Mouse (Mus musculus): ENCODE data around the gene Pcsk2. TPM values are rescaled to one million over a fixed set of nuclear protein-coding genes. Genes with fewer than 3 reads are reported as not detected.

The Pcsk2 gene
- polyA plus RNA-seq, 1 experiment from 2014 or later, result 0.07 TPM

DNA sequence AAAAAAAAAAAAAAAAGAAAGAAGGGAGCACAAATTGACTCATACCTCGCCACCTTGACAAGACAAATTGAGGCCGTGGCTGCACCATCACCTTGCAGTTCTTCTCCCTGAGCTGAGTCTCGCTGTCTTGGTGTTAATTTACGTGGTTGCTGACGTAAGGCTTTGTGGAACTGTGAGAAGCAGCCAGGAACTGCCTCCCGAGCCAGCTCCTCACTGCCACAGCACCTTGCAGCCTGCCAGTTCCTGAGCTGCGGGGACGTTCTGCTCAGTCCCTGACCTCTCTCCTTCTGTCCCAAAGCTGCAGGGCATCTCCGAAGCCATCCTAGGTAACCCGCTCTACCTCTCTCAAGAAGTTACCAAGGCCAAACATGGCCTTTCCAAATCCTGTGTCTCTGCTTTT is 186.5 kb downstream of the Pcsk2 start:
- Histone ChIP-seq H3K36me3 (ENCODE audit: insufficient read depth, low read length) (no peaks in the 10 kb centered on the region), H3K9me3 (ENCODE audit: low read length) (no peaks in the 10 kb centered on the region), H3K4me1 (ENCODE audit: insufficient read depth, low read depth, low read length) (no peaks in the 10 kb centered on the region), H3K27me3 (replicated peaks; ENCODE audit: insufficient read depth, low read length) (no peaks in the 10 kb centered on the region), H3K27ac (ENCODE audit: low read length) (no peak overlapping the region), H3K4me2 (replicated peaks; ENCODE audit: low read depth, low read length) (no peak overlapping the region), H3K9ac (replicated peaks; ENCODE audit: low read depth) (no peak overlapping the region), H3K4me3 (ENCODE audit: low read depth, low read length) (no peak overlapping the region)
- 77% methylated on average over 10 of the region's 10 CpGs for WGBS
- ATAC-seq (no peak), DNase-seq (ENCODE audit: low spot score) (no peak)
- TF ChIP-seq EP300 (IDR thresholded peaks at IDR 0.05), result no peak
- no peak for TF ChIP-seq CTCF (IDR thresholded peaks at IDR 0.05)

DNA sequence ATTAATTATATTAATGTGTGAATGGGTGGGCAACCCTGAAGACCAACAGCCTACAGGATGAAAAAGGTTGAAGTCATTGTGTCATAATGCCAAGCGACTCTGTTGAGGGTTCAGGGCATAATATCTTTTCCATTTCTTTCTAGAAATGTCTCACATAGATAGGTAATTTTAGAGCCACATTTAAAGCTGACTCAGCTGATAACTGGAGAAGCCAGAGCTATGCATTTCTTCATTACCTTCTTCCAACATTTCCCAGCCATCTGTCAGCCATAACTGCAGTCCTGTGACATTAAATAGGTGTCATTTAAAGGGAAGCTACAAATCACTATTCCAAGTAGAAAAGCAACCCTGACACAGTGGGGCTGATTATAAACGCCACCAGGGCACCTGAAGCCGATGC is 189.5 kb downstream of the Pcsk2 start:
- no peak overlapping the region for H3K4me3 ChIP-seq (ENCODE audit: low read depth, low read length)
- ATAC-seq (no peak), DNase-seq (ENCODE audit: low spot score) (no peak)
- H3K9ac ChIP-seq (replicated peaks; ENCODE audit: low read depth), result no peak overlapping the region
- no peaks in the 10 kb centered on the region for H3K36me3 ChIP-seq (ENCODE audit: insufficient read depth, low read length)
- no peak overlapping the region for H3K4me2 ChIP-seq (replicated peaks; ENCODE audit: low read depth, low read length)
- no peaks in the 10 kb centered on the region for H3K4me1 ChIP-seq (ENCODE audit: insufficient read depth, low read depth, low read length)
- no peaks in the 10 kb centered on the region for H3K27me3 ChIP-seq (replicated peaks; ENCODE audit: insufficient read depth, low read length)
- no peak for TF ChIP-seq CTCF (IDR thresholded peaks at IDR 0.05)
- TF ChIP-seq EP300 (IDR thresholded peaks at IDR 0.05), result no peak
- H3K27ac ChIP-seq (ENCODE audit: low read length), result no peak overlapping the region
- 66% methylated on average over 3 of the region's 3 CpGs for WGBS
- H3K9me3 ChIP-seq (ENCODE audit: low read length), result no peaks in the 10 kb centered on the region

DNA sequence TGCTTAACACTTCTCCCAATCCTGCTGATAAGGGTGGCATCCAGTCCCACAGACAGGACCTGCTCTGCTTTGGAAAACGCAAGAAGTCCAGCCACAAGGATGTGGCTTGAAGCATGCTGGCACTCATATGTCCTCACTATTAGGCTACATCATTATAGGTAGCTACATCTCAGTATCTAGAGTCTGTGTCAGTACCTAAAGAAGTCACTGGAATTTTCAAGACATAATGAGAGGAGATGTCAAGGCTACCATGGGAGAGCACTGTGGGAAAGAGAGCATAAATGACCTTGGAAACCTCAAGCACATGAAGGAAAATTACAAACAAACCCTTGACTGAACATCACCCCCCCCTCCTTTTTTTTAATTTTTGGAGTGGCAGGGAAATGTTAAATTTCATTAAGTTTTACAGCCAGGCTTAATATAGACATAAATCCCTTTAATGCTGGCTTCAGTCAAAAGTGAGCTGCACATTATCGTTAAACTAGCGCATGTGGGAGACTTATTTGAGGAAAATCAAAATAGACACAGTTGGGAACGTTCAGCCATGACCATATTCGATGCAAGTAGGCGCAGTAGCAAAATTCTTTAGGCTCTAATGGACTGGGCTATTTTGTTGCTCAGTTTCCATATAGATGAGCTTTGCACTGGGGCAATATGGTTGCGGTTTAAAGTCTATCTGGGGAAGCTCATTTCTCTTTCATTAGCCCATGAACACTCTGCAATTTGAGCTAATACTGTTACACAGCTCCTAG is 193.7 kb downstream of the Pcsk2 start:
- Histone ChIP-seq H3K27me3 (replicated peaks; ENCODE audit: insufficient read depth, low read length) (no peaks in the 10 kb centered on the region), H3K4me3 (ENCODE audit: low read depth, low read length) (no peak overlapping the region), H3K9ac (replicated peaks; ENCODE audit: low read depth) (no peak overlapping the region), H3K4me1 (ENCODE audit: insufficient read depth, low read depth, low read length) (no peaks in the 10 kb centered on the region), H3K9me3 (ENCODE audit: low read length) (no peaks in the 10 kb centered on the region), H3K4me2 (replicated peaks; ENCODE audit: low read depth, low read length) (no peak overlapping the region), H3K36me3 (ENCODE audit: insufficient read depth, low read length) (no peaks in the 10 kb centered on the region), H3K27ac (ENCODE audit: low read length) (no peak overlapping the region)
- 81% methylated on average over 7 of the region's 7 CpGs for WGBS
- TF ChIP-seq CTCF (IDR thresholded peaks at IDR 0.05), result no peak
- no peak for TF ChIP-seq EP300 (IDR thresholded peaks at IDR 0.05)
- DNase-seq (ENCODE audit: low spot score), result no peak
- no peak for ATAC-seq

DNA sequence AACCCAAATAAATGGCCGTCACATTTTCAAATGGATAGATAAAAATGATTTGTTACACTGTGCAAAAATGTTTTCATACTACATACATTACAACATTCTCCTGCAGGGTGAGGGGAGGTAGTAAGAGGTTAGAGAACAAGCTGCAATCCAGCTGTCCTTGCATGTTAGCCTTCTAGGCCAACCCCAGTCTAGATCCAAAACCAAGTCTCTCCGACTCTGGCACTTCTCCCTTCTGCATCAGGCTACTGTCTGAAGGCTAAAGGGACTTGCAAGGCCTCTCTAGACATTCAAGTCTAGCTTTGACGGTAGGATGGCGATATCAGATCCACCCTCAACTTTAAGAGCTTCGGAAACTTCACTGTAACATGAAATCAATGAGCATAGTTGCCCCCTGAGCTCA is 196.5 kb downstream of the Pcsk2 start:
- DNase-seq (ENCODE audit: low spot score), result no peak
- Histone ChIP-seq H3K4me1 (ENCODE audit: insufficient read depth, low read depth, low read length) (no peaks in the 10 kb centered on the region), H3K4me3 (ENCODE audit: low read depth, low read length) (no peak overlapping the region), H3K4me2 (replicated peaks; ENCODE audit: low read depth, low read length) (no peak overlapping the region), H3K27ac (ENCODE audit: low read length) (no peak overlapping the region), H3K9ac (replicated peaks; ENCODE audit: low read depth) (no peak overlapping the region), H3K36me3 (ENCODE audit: insufficient read depth, low read length) (no peaks in the 10 kb centered on the region), H3K9me3 (ENCODE audit: low read length) (no peaks in the 10 kb centered on the region), H3K27me3 (replicated peaks; ENCODE audit: insufficient read depth, low read length) (no peaks in the 10 kb centered on the region)
- ATAC-seq, result no peak
- TF ChIP-seq CTCF (IDR thresholded peaks at IDR 0.05) (no peak), EP300 (IDR thresholded peaks at IDR 0.05) (no peak)
- WGBS, result 77% methylated on average over 5 of the region's 5 CpGs

DNA sequence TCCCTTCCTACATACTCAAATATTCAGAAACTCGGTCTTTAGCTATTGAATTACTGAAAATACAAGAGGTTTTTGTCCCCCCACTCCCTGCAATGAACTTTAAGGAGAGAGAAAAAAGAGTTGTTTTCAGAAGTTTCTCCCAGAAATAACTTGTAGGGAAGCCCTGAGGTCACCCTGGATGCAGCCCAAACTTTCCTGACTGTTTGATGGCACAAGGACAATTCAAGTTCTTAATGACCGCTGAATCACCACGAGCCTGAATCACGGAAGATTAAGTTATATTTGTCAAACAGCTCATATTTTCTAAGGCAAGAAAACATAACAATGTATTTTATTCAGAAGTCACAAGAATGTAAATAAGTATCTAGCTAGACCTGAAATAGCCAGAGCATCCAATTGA is 197.1 kb downstream of the Pcsk2 start:
- ATAC-seq, result no peak
- Histone ChIP-seq H3K9me3 (ENCODE audit: low read length) (no peaks in the 10 kb centered on the region), H3K4me2 (replicated peaks; ENCODE audit: low read depth, low read length) (no peak overlapping the region), H3K4me1 (ENCODE audit: insufficient read depth, low read depth, low read length) (no peaks in the 10 kb centered on the region), H3K27me3 (replicated peaks; ENCODE audit: insufficient read depth, low read length) (no peaks in the 10 kb centered on the region), H3K27ac (ENCODE audit: low read length) (no peak overlapping the region), H3K9ac (replicated peaks; ENCODE audit: low read depth) (no peak overlapping the region), H3K36me3 (ENCODE audit: insufficient read depth, low read length) (no peaks in the 10 kb centered on the region), H3K4me3 (ENCODE audit: low read depth, low read length) (no peak overlapping the region)
- no peak for DNase-seq (ENCODE audit: low spot score)
- no peak for TF ChIP-seq CTCF (IDR thresholded peaks at IDR 0.05)
- no peak for TF ChIP-seq EP300 (IDR thresholded peaks at IDR 0.05)
- WGBS, result 67% methylated on average over 4 of the region's 4 CpGs

DNA sequence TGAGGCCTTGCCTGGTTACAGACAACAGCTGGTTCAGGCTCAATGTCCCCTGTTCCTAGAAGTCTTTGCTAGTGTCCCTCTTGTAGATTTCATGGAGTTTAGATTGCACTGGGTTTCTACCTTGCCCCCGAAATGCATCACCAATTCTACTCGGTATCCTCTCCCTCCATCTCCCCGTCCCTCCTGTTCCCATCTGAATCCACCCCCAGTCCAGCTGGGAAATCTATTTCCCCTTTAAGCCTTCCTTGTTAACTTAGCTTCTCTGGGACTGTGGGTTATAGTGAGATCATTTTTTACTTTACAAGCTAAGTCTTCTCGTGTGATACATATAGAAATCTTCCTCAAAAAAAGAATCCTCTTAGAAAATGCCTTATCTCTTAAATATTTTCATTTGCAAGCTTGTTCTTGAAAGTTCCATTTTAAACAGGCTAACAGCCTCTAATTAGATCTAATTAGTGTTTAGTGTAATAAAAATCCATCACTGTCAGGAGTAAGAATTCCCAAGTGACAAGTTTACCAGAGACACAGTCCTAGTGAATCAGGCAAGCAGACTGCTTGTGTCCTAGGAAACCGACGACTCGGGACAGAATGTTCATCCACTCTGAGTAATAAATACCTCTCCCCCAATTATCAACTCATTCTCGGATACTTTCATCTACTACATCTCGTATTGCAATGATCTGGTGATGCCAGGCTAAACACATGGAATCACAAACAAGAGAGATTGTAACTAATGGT is 206.3 kb downstream of the Pcsk2 start:
- H3K27me3 ChIP-seq (replicated peaks; ENCODE audit: insufficient read depth, low read length), result no peaks in the 10 kb centered on the region
- H3K9me3 ChIP-seq (ENCODE audit: low read length), result no peaks in the 10 kb centered on the region
- TF ChIP-seq EP300 (IDR thresholded peaks at IDR 0.05), result no peak
- TF ChIP-seq CTCF (IDR thresholded peaks at IDR 0.05), result no peak
- no peak overlapping the region for H3K4me2 ChIP-seq (replicated peaks; ENCODE audit: low read depth, low read length)
- H3K4me1 ChIP-seq (ENCODE audit: insufficient read depth, low read depth, low read length), result no peaks in the 10 kb centered on the region
- H3K27ac ChIP-seq (ENCODE audit: low read length), result no peak overlapping the region
- ATAC-seq (no peak), DNase-seq (ENCODE audit: low spot score) (no peak)
- H3K36me3 ChIP-seq (ENCODE audit: insufficient read depth, low read length), result no peaks in the 10 kb centered on the region
- no peak overlapping the region for H3K4me3 ChIP-seq (ENCODE audit: low read depth, low read length)
- no peak overlapping the region for H3K9ac ChIP-seq (replicated peaks; ENCODE audit: low read depth)
- WGBS, result 57% methylated on average over 9 of the region's 9 CpGs

All from lung, postnatal 0 days (tissue).